Comparison of ENCODE assay signal across 8 mouse cellular contexts in genomic region chr2:144172100-144172770, GRCm38 (mm10).
DNase-seq lines count a peak whose midpoint lies in the region; ATAC-seq lines count a peak whose summit lies in the region.

No protein-coding gene starts in this region.

- no peaks in the 10 kb centered on the region for H3K36me3 ChIP-seq in forebrain, embryonic 11.5 days (ENCODE audit: control insufficient read depth, insufficient read depth, low read length)
- no peaks in the 10 kb centered on the region for H3K36me3 ChIP-seq in liver, embryonic 12.5 days
- H3K36me3 ChIP-seq in neural tube, embryonic 11.5 days (ENCODE audit: control insufficient read depth, insufficient read depth, low read length), result no peaks in the 10 kb centered on the region

- 20% methylated on average over 9 of the region's 9 CpGs for WGBS in forebrain, embryonic 11.5 days
- WGBS in liver, embryonic 12.5 days (ENCODE audit: insufficient replicate concordance), result 25% methylated on average over 9 of the region's 9 CpGs
- WGBS in neural tube, embryonic 11.5 days, result 25% methylated on average over 8 of the region's 9 CpGs

- ATAC-seq in forebrain, embryonic 11.5 days (replicated peaks; ENCODE audit: low FRiP score), result peak; percentile 99
- ATAC-seq in liver, embryonic 12.5 days, result peak; percentile 30; the same call in 1 of the 2 replicates
- peak; percentile 95 for ATAC-seq in neural tube, embryonic 11.5 days (ENCODE audit: insufficient read depth, low FRiP score, low TSS enrichment)

- H3K27ac ChIP-seq in forebrain, embryonic 11.5 days (ENCODE audit: low read depth, low read length), result no peak overlapping the region
- no peak overlapping the region for H3K27ac ChIP-seq in liver, embryonic 12.5 days
- H3K27ac ChIP-seq in neural tube, embryonic 11.5 days (ENCODE audit: low read depth, low read length), result no peak overlapping the region

- H3K4me3 ChIP-seq in forebrain, embryonic 11.5 days (ENCODE audit: low read depth, low read length), result peak overlapping the region; percentile 12; the same call in 1 of the 2 replicates
- H3K4me3 ChIP-seq in liver, embryonic 12.5 days, result 0 out of 2 replicates have a peak overlapping the region, but pooled peaks have one; percentile 25
- peak overlapping the region; percentile 22 for H3K4me3 ChIP-seq in neural tube, embryonic 11.5 days (ENCODE audit: low read depth, low read length)

- H3K9ac ChIP-seq in forebrain, embryonic 11.5 days (ENCODE audit: low read length), result peak overlapping the region; percentile 52; the same call in 1 of the 2 replicates
- 0 out of 2 replicates have a peak overlapping the region, but pooled peaks have one; percentile 12 for H3K9ac ChIP-seq in liver, embryonic 12.5 days
- H3K9ac ChIP-seq in neural tube, embryonic 11.5 days (ENCODE audit: low read length), result peak overlapping the region; percentile 41

- H3K9me3 ChIP-seq in forebrain, embryonic 11.5 days (ENCODE audit: control insufficient read depth, low read length), result no peaks in the 10 kb centered on the region
- H3K9me3 ChIP-seq in liver, embryonic 12.5 days (replicated peaks), result no peaks in the 10 kb centered on the region
- no peaks in the 10 kb centered on the region for H3K9me3 ChIP-seq in neural tube, embryonic 11.5 days (ENCODE audit: control insufficient read depth, low read length)

- no peaks in the 10 kb centered on the region for H3K27me3 ChIP-seq in forebrain, embryonic 11.5 days (ENCODE audit: control insufficient read depth, insufficient read depth, low read length)
- H3K27me3 ChIP-seq in liver, embryonic 12.5 days (replicated peaks), result no peaks in the 10 kb centered on the region
- H3K27me3 ChIP-seq in neural tube, embryonic 11.5 days (ENCODE audit: control insufficient read depth, insufficient read depth, low read length), result no peaks in the 10 kb centered on the region

- peak; percentile 54 for DNase-seq in ovary, postnatal 36 days (ENCODE audit: low spot score)
- no peak for DNase-seq in ovary, postnatal 14 days (ENCODE audit: low spot score)
- peak; percentile 75 for DNase-seq in forebrain, embryonic 11.5 days (ENCODE audit: low spot score)
- DNase-seq in heart, postnatal 10 days, result peak; percentile 73 to 77
- DNase-seq in kidney, postnatal 36 days, result peak; percentile 71 to 76
- DNase-seq in neural tube, embryonic 11.5 days (ENCODE audit: low spot score), result peak; percentile 79
- DNase-seq in MN1 (ENCODE audit: low spot score), result no peak

- intact Hi-C loops in heart, postnatal 10 days (cut with DNase I), result no loop called here

- H3K4me1 ChIP-seq in forebrain, embryonic 11.5 days (replicated peaks; ENCODE audit: control insufficient read depth, insufficient read depth, low read length), result no peaks in the 10 kb centered on the region
- H3K4me1 ChIP-seq in liver, embryonic 12.5 days, result peaks cover 31% of the 10 kb centered on the region
- H3K4me1 ChIP-seq in neural tube, embryonic 11.5 days (ENCODE audit: control insufficient read depth, insufficient read depth, low read length), result no peaks in the 10 kb centered on the region

- H3K4me2 ChIP-seq in forebrain, embryonic 11.5 days (ENCODE audit: low read depth, low read length, severe bottlenecking), result peak overlapping the region; percentile 41; the same call in 1 of the 2 replicates
- H3K4me2 ChIP-seq in liver, embryonic 12.5 days, result peak overlapping the region; percentile 53
- peak overlapping the region; percentile 40 for H3K4me2 ChIP-seq in neural tube, embryonic 11.5 days (ENCODE audit: low read depth)

Comparison
In these comparisons a context has a peak if more than half of its experiments do, and no peak if none do; other contexts are left out.
1. DNase-seq: peak in ovary, postnatal 36 days (single experiment), forebrain, embryonic 11.5 days (single experiment), heart, postnatal 10 days (2 of 2), kidney, postnatal 36 days (2 of 2) and neural tube, embryonic 11.5 days (single experiment); none in ovary, postnatal 14 days (single experiment) and MN1 (single experiment).
2. ATAC-seq: peak in every context shown above with its lines; median percentile 99 in forebrain, embryonic 11.5 days; 95 in neural tube, embryonic 11.5 days; 30 in liver, embryonic 12.5 days.
3. Peak in every context shown above with its lines, with median percentiles within 50 percentile points of each other: H3K4me2 ChIP-seq, H3K4me3 ChIP-seq and H3K9ac ChIP-seq.